Mouse (Mus musculus): ENCODE measurements around the gene Adat3.

DNA sequence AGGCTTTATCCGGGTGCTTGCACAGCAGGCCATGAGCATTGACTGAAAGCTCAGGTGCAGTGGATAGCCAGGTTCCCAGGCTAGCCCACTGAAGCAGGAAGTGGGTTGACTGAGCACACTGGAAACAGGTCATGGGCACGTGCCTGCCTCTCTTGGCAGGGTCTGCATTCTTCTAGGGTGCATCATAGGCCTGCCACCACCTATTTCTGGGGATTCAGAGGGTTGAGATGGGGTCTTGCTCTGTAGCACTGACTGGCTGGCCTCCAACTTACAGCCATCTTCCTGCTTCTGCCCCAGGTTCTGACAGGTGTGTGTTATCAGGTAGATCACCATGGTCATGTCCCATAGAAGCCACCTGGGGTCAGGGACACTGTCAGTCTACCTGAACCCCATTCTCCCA is 2.3 kb downstream of the Adat3 start:
- TF ChIP-seq EP300 (IDR thresholded peaks at IDR 0.05) = no peak
- no peak for TF ChIP-seq CTCF (IDR thresholded peaks at IDR 0.05)

All from lung, postnatal 0 days (tissue).